Mouse (Mus musculus): ENCODE data around the gene Hectd4. TPM values are rescaled to one million over a fixed set of nuclear protein-coding genes. Genes with fewer than 3 reads are reported as not detected.
A peak's percentile ranks its signal among the peaks of the same experiment; 100 is the strongest.
"Not testable (repeated sequence)": the region's sequence is repeated elsewhere in the genome, so short reads cannot be mapped to it uniquely, and the experiment has no call there.

Hectd4 gene
- polyA plus RNA-seq, 1 experiment from 2014 or later, result 5.9 TPM

GRCm38 (mm10) chr5:121216126-121216446, 3.9 kb upstream of the Hectd4 start:
- 56% methylated on average over 12 of the region's 12 CpGs for WGBS (ENCODE audit: missing documents)
- no peak overlapping the region for H3K4me3 ChIP-seq (ENCODE audit: inconsistent target)
- H3K79me2 ChIP-seq (ENCODE audit: inconsistent target), result peaks cover 5% of the 10 kb centered on the region
- H3K36me3 ChIP-seq (ENCODE audit: inconsistent target), result peaks cover 17% of the 10 kb centered on the region
- H3K27ac ChIP-seq, result no peak overlapping the region

- peaks cover 12% of the 10 kb centered on the region for H3K36me3 ChIP-seq (ENCODE audit: inconsistent target)
- not testable (repeated sequence) for H3K4me3 ChIP-seq (ENCODE audit: inconsistent target); H3K27ac ChIP-seq
- 94% methylated on average over 8 of the region's 9 CpGs for WGBS (ENCODE audit: missing documents)
- H3K79me2 ChIP-seq (ENCODE audit: inconsistent target), result peaks cover 11% of the 10 kb centered on the region
These were observed 3.3 kb upstream of the Hectd4 start for GRCm38 (mm10) chr5:121216584-121217312.

- H3K4me3 ChIP-seq (ENCODE audit: inconsistent target), result no peak overlapping the region
- 100% methylated on average over 2 of the region's 2 CpGs for WGBS (ENCODE audit: missing documents)
- H3K27ac ChIP-seq, result no peak overlapping the region
- H3K36me3 ChIP-seq (ENCODE audit: inconsistent target), result peaks cover 6% of the 10 kb centered on the region
- H3K79me2 ChIP-seq (ENCODE audit: inconsistent target), result peaks cover 16% of the 10 kb centered on the region
These were observed 2.7 kb upstream of the Hectd4 start for GRCm38 (mm10) chr5:121217313-121217634.

- 100% methylated on average over 1 of the region's 1 CpGs for WGBS (ENCODE audit: missing documents)
- peaks cover 35% of the 10 kb centered on the region for H3K79me2 ChIP-seq (ENCODE audit: inconsistent target)
- H3K4me3 ChIP-seq (ENCODE audit: inconsistent target), result no peak overlapping the region
- H3K27ac ChIP-seq, result no peak overlapping the region
- H3K36me3 ChIP-seq (ENCODE audit: inconsistent target), result no peaks in the 10 kb centered on the region
These were observed 829 bp upstream of the Hectd4 start for GRCm38 (mm10) chr5:121219190-121219589.

GRCm38 (mm10) chr5:121220732-121221301, 798 bp downstream of the Hectd4 start:
- Histone ChIP-seq H3K4me3 (ENCODE audit: inconsistent target) (peak overlapping the region; percentile 44), H3K36me3 (ENCODE audit: inconsistent target) (no peaks in the 10 kb centered on the region), H3K79me2 (ENCODE audit: inconsistent target) (peaks cover 50% of the 10 kb centered on the region), H3K27ac (no peak overlapping the region)
- WGBS (ENCODE audit: missing documents), result 0% methylated on average over 16 of the region's 38 CpGs

GRCm38 (mm10) chr5:121221328-121221850, 1.4 kb downstream of the Hectd4 start:
- no peak overlapping the region for H3K27ac ChIP-seq
- H3K79me2 ChIP-seq (ENCODE audit: inconsistent target), result peaks cover 56% of the 10 kb centered on the region
- peak overlapping the region; percentile 44; the same call in 1 of the 2 replicates for H3K4me3 ChIP-seq (ENCODE audit: inconsistent target)
- no peaks in the 10 kb centered on the region for H3K36me3 ChIP-seq (ENCODE audit: inconsistent target)
- WGBS (ENCODE audit: missing documents), result 52% methylated on average over 22 of the region's 23 CpGs

GRCm38 (mm10) chr5:121224020-121224419, 4.0 kb downstream of the Hectd4 start:
- WGBS (ENCODE audit: missing documents), result 93% methylated on average over 3 of the region's 4 CpGs
- H3K27ac ChIP-seq; H3K36me3 ChIP-seq (ENCODE audit: inconsistent target); H3K4me3 ChIP-seq (ENCODE audit: inconsistent target): not testable (repeated sequence)
- H3K79me2 ChIP-seq (ENCODE audit: inconsistent target), result peaks cover 82% of the 10 kb centered on the region

GRCm38 (mm10) chr5:121224856-121225255, 4.8 kb downstream of the Hectd4 start:
- Histone ChIP-seq H3K4me3 (ENCODE audit: inconsistent target) (no peak overlapping the region), H3K27ac (no peak overlapping the region), H3K79me2 (ENCODE audit: inconsistent target) (peaks cover 90% of the 10 kb centered on the region), H3K36me3 (ENCODE audit: inconsistent target) (no peaks in the 10 kb centered on the region)
- WGBS (ENCODE audit: missing documents), result 64% methylated on average over 3 of the region's 3 CpGs

- peaks cover 98% of the 10 kb centered on the region for H3K79me2 ChIP-seq (ENCODE audit: inconsistent target)
- 95% methylated on average over 2 of the region's 2 CpGs for WGBS (ENCODE audit: missing documents)
- H3K4me3 ChIP-seq (ENCODE audit: inconsistent target), result no peak overlapping the region
- H3K36me3 ChIP-seq (ENCODE audit: inconsistent target), result no peaks in the 10 kb centered on the region
- H3K27ac ChIP-seq, result no peak overlapping the region
These were observed 5.8 kb downstream of the Hectd4 start for GRCm38 (mm10) chr5:121225854-121226253.

- Histone ChIP-seq H3K4me3 (ENCODE audit: inconsistent target) (no peak overlapping the region), H3K79me2 (ENCODE audit: inconsistent target) (peaks cover 98% of the 10 kb centered on the region), H3K36me3 (ENCODE audit: inconsistent target) (no peaks in the 10 kb centered on the region), H3K27ac (no peak overlapping the region)
- WGBS (ENCODE audit: missing documents), result 94% methylated on average over 3 of the region's 3 CpGs
These were observed 6.4 kb downstream of the Hectd4 start for GRCm38 (mm10) chr5:121226406-121226805.

- 82% methylated on average over 4 of the region's 4 CpGs for WGBS (ENCODE audit: missing documents)
- Histone ChIP-seq H3K27ac (no peak overlapping the region), H3K36me3 (ENCODE audit: inconsistent target) (no peaks in the 10 kb centered on the region), H3K79me2 (ENCODE audit: inconsistent target) (peaks cover 98% of the 10 kb centered on the region), H3K4me3 (ENCODE audit: inconsistent target) (no peak overlapping the region)
These were observed 6.8 kb downstream of the Hectd4 start for GRCm38 (mm10) chr5:121226845-121227244.

GRCm38 (mm10) chr5:121227330-121227729, 7.3 kb downstream of the Hectd4 start:
- WGBS (ENCODE audit: missing documents), result 89% methylated on average over 1 of the region's 1 CpGs
- peaks cover 98% of the 10 kb centered on the region for H3K79me2 ChIP-seq (ENCODE audit: inconsistent target)
- H3K4me3 ChIP-seq (ENCODE audit: inconsistent target); H3K36me3 ChIP-seq (ENCODE audit: inconsistent target); H3K27ac ChIP-seq: not testable (repeated sequence)

- no peak overlapping the region for H3K4me3 ChIP-seq (ENCODE audit: inconsistent target)
- no peak overlapping the region for H3K27ac ChIP-seq
- no peaks in the 10 kb centered on the region for H3K36me3 ChIP-seq (ENCODE audit: inconsistent target)
- H3K79me2 ChIP-seq (ENCODE audit: inconsistent target), result peaks cover 99% of the 10 kb centered on the region
- 90% methylated on average over 2 of the region's 2 CpGs for WGBS (ENCODE audit: missing documents)
These were observed 9.2 kb downstream of the Hectd4 start for GRCm38 (mm10) chr5:121229182-121229581.

GRCm38 (mm10) chr5:121230811-121231210, 10.8 kb downstream of the Hectd4 start:
- 84% methylated on average over 9 of the region's 9 CpGs for WGBS (ENCODE audit: missing documents)
- no peak overlapping the region for H3K27ac ChIP-seq
- no peaks in the 10 kb centered on the region for H3K36me3 ChIP-seq (ENCODE audit: inconsistent target)
- no peak overlapping the region for H3K4me3 ChIP-seq (ENCODE audit: inconsistent target)
- H3K79me2 ChIP-seq (ENCODE audit: inconsistent target), result peaks cover 90% of the 10 kb centered on the region

GRCm38 (mm10) chr5:121232789-121233188, 12.8 kb downstream of the Hectd4 start:
- Histone ChIP-seq H3K79me2 (ENCODE audit: inconsistent target) (peaks cover 87% of the 10 kb centered on the region), H3K4me3 (ENCODE audit: inconsistent target) (no peak overlapping the region), H3K36me3 (ENCODE audit: inconsistent target) (no peaks in the 10 kb centered on the region), H3K27ac (no peak overlapping the region)
- 100% methylated on average over 1 of the region's 1 CpGs for WGBS (ENCODE audit: missing documents)

All from macrophage (primary cell).